Mouse (Mus musculus) left cerebral cortex, adult 9 months (tissue): ENCODE results near the gene Lrrc4.
A peak's percentile ranks its signal among the peaks of the same experiment; 100 is the strongest.

ENCODE experiments used
- DNase-seq, 2 experiments: peaks; one replicate each; pipeline ENCODE4 v3.0.0; 2022; ENCODE audit warnings: low spot score in 2 of 2

The Lrrc4 gene

GRCm38 (mm10) chr6:28674686-28675085 is 156.9 kb downstream of the Lrrc4 start:
- DNase-seq: no peak

- no peak for DNase-seq
These were observed 159.2 kb downstream of the Lrrc4 start for GRCm38 (mm10) chr6:28672388-28672787.

- DNase-seq: no peak
These were observed 162.3 kb downstream of the Lrrc4 start for GRCm38 (mm10) chr6:28669251-28669650.

GRCm38 (mm10) chr6:28667586-28667985 is 164.0 kb downstream of the Lrrc4 start:
- no peak for DNase-seq

GRCm38 (mm10) chr6:28664716-28665115 is 166.8 kb downstream of the Lrrc4 start:
- no peak for DNase-seq

GRCm38 (mm10) chr6:28663670-28664069 is 167.9 kb downstream of the Lrrc4 start:
- no peak for DNase-seq

GRCm38 (mm10) chr6:28663004-28663403 is 168.5 kb downstream of the Lrrc4 start:
- DNase-seq: no peak

- DNase-seq: no peak
These were observed 175.0 kb downstream of the Lrrc4 start for GRCm38 (mm10) chr6:28656511-28656910.

- DNase-seq: no peak
These were observed 186.3 kb downstream of the Lrrc4 start for GRCm38 (mm10) chr6:28645231-28645630.

- no peak for DNase-seq
These were observed 188.6 kb downstream of the Lrrc4 start for GRCm38 (mm10) chr6:28642909-28643308.

GRCm38 (mm10) chr6:28640088-28640487 is 191.5 kb downstream of the Lrrc4 start:
- DNase-seq: no peak

GRCm38 (mm10) chr6:28635531-28636348 is 195.8 kb downstream of the Lrrc4 start:
- no peak for DNase-seq

GRCm38 (mm10) chr6:28635092-28635491 is 196.5 kb downstream of the Lrrc4 start:
- DNase-seq: no peak

GRCm38 (mm10) chr6:28633656-28634055 is 197.9 kb downstream of the Lrrc4 start:
- DNase-seq: no peak

- no peak for DNase-seq
These were observed 198.4 kb downstream of the Lrrc4 start for GRCm38 (mm10) chr6:28633120-28633519.

GRCm38 (mm10) chr6:28630926-28631325 is 200.6 kb downstream of the Lrrc4 start:
- no peak for DNase-seq

- no peak for DNase-seq
These were observed 201.7 kb downstream of the Lrrc4 start for GRCm38 (mm10) chr6:28629866-28630265.

GRCm38 (mm10) chr6:28628408-28628807 is 203.1 kb downstream of the Lrrc4 start:
- DNase-seq: no peak

- no peak for DNase-seq
These were observed 208.6 kb downstream of the Lrrc4 start for GRCm38 (mm10) chr6:28622963-28623362.

GRCm38 (mm10) chr6:28622522-28622921 is 209.0 kb downstream of the Lrrc4 start:
- DNase-seq: no peak

- DNase-seq: no peak
These were observed 209.6 kb downstream of the Lrrc4 start for GRCm38 (mm10) chr6:28621961-28622360.

- no peak for DNase-seq
These were observed 210.1 kb downstream of the Lrrc4 start for GRCm38 (mm10) chr6:28621431-28621830.

- peak in 1 of 2 experiments; percentile 51 for DNase-seq
These were observed 212.8 kb downstream of the Lrrc4 start for GRCm38 (mm10) chr6:28618751-28619153.

- peak in 1 of 2 experiments; percentile 22 for DNase-seq
These were observed 213.2 kb downstream of the Lrrc4 start for GRCm38 (mm10) chr6:28618299-28618698.
